Mouse (Mus musculus) spleen, postnatal 4 days (tissue): ENCODE data around the gene Fbxo30.
A peak's percentile ranks its signal among the peaks of the same experiment; 100 is the strongest.

Source experiments
- DNase-seq, 2 experiments: peaks; one replicate each; pipeline ENCODE4 v3.0.0; 2022; ENCODE audit warnings: low spot score in 2 of 2

Fbxo30 gene

GRCm38 (mm10) chr10:11322316-11322715, 41.2 kb downstream of the Fbxo30 start:
- DNase-seq, result no peak

- DNase-seq, result peak in 1 of 2 experiments; percentile 32
Measured at GRCm38 (mm10) chr10:11323202-11323898, 42.2 kb downstream of the Fbxo30 start.

GRCm38 (mm10) chr10:11326526-11326925, 45.4 kb downstream of the Fbxo30 start:
- no peak for DNase-seq

DNA sequence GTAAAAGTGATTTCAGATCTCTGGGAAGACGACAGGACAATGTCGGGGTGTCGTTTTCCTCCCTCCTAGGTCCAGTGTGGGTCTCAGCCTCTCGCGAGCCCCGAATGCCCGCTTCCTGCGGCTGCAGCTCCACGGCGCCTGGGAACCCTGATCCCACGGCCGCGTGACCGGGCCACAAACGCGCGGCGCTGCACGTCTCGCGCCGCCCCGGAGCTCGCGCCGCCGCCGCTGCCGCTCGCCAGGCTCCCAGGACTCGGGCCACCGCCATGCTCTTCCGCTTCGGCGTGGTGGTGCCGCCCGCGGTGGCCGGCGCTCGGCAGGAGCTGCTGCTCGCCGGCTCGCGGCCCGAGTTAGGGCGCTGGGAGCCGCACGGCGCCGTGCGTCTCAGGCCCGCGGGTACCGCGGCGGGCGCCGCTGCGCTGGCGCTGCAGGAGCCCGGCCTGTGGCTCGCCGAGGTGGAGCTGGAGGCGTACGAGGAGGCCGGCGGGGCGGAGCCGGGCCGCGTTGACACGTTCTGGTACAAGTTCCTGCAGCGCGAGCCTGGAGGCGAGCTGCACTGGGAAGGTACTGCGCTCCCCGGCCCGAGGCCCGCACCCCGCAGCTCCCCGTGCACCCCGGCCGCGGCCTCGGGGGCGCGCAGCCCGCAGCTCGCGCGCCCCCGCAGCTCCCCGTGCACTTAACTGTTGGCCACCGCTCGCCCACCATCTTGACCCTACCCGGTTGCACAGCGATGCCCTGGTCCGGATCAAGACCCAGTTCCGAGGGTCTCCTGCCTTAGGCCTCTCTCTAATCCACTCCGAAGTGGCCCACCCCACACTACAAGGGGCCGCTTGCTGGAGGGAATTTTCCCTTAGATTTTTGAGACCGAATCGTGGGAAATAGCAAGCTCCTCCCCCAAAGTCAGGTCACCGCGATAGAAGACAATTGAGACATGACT, 62.3 kb downstream of the Fbxo30 start, which contains the start of gene Epm2a:
Epm2a (plus strand) TSS at position 200 of the 937 bp plus-strand sequence.
- DNase-seq, result peak; percentile 74 to 87

DNA sequence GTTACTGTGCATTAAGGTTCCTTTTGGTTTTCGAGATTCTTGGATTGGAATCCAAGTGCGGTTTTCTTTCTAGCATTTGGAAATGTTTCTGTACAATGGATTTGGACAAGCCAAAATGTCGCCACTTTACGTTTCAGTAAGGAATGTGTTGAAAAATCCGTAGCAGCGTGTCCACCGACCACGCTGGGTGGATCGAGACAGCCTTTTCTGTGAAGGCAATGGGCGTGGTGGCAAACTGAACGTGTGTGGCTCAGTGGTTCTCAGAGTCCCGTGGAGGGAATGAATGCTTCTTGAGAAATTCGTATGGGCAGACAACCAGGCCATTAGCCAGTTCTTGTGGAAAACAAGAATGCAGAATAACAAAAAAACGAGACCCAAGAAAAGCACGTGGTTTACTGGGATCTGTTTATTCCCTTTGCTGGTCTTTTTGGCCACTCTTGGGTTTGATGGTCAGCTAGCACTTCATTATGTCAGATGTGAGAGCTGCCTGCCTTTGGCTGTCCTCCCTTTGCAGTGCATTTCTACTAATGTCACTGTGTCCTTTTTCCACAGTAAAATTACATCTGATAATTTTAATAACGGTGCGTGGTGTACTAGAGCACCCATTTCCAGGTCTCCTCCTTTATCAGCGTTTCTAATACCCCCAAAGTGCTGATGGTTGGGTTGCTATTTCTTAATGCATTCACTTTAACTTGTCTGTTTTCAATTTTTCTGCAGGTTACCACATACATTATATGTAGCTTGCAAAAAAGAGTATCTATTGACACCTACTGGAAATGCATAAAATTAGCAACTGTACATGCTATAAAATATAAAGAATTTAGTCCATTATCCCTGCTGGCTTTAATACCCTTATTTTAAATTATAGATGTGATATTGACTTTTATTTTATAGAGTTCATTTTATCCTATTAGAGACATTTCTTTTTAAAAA, 63.7 kb downstream of the Fbxo30 start:
- DNase-seq, result no peak
